Mouse (Mus musculus) megakaryocyte, embryonic 14.5 days (primary cell): ENCODE data around the gene Lgr6. TPM values are rescaled to one million over a fixed set of nuclear protein-coding genes. Genes with fewer than 3 reads are reported as not detected.

ENCODE experiments used
- H3K27me3 ChIP-seq: replicated peaks from 2 replicates; pipeline ENCODE3; 2012; ENCODE audit warnings: inconsistent platforms
- H3K36me3 ChIP-seq: replicated peaks from 2 replicates; pipeline ENCODE3; 2012; ENCODE audit warnings: low read length, inconsistent platforms, mixed read lengths
- H3K4me1 ChIP-seq: 2 replicates; pipeline ENCODE4 v1.6.1; 2012; ENCODE audit warnings: inconsistent platforms
- H3K4me3 ChIP-seq: replicated peaks from 2 replicates; pipeline ENCODE3; 2012; ENCODE audit warnings: moderate library complexity, mild to moderate bottlenecking, inconsistent platforms
- H3K9me3 ChIP-seq: 2 replicates; pipeline ENCODE4 v1.6.1; 2012; ENCODE audit warnings: inconsistent platforms
- FLI1 ChIP-seq: IDR thresholded peaks from 2 replicates; pipeline ENCODE4 v1.6.1; 2012; ENCODE audit warnings: low read length, inconsistent platforms, mixed read lengths
- GATA1 ChIP-seq: IDR thresholded peaks from 3 replicates; pipeline ENCODE4 v1.6.1; 2012; ENCODE audit warnings: mixed read lengths, low read length, inconsistent platforms, borderline replicate concordance
- polyA plus RNA-seq: library from polyadenylated mRNA; stranded (reverse); fragments of >175 nt; gene quantifications from 2 replicates; pipeline ENCODE4 v1.2.3, GENCODE M21; 2012; ENCODE audit warnings: low replicate concordance; ENCODE audit not compliant: insufficient read depth

Gene Lgr6
- polyA plus RNA-seq, 1 experiment = not detected

GRCm38 (mm10) chr1:135060174-135060573, 44.9 kb downstream of the Lgr6 start:
- Histone ChIP-seq H3K36me3 (no peaks in the 10 kb centered on the region), H3K27me3 (peaks cover 82% of the 10 kb centered on the region), H3K4me1 (no peaks in the 10 kb centered on the region), H3K9me3 (peaks cover 14% of the 10 kb centered on the region), H3K4me3 (no peak overlapping the region)
- TF ChIP-seq GATA1 = no peak
- no peak for TF ChIP-seq FLI1

- Histone ChIP-seq H3K9me3 (no peaks in the 10 kb centered on the region), H3K4me3 (no peak overlapping the region), H3K4me1 (no peaks in the 10 kb centered on the region), H3K27me3 (peaks cover 88% of the 10 kb centered on the region), H3K36me3 (no peaks in the 10 kb centered on the region)
- TF ChIP-seq FLI1 (no peak), GATA1 (no peak)
These were observed 48.2 kb downstream of the Lgr6 start for GRCm38 (mm10) chr1:135056901-135057300.

- H3K4me1 ChIP-seq = no peaks in the 10 kb centered on the region
- no peak for TF ChIP-seq GATA1
- no peak for TF ChIP-seq FLI1
- no peaks in the 10 kb centered on the region for H3K9me3 ChIP-seq
- H3K36me3 ChIP-seq = no peaks in the 10 kb centered on the region
- no peak overlapping the region for H3K4me3 ChIP-seq
- peaks cover 83% of the 10 kb centered on the region for H3K27me3 ChIP-seq
These were observed 51.0 kb downstream of the Lgr6 start for GRCm38 (mm10) chr1:135054121-135054520.

GRCm38 (mm10) chr1:135044439-135044838, 60.6 kb downstream of the Lgr6 start:
- peaks cover 3% of the 10 kb centered on the region; the same call in 1 of the 2 replicates for H3K4me1 ChIP-seq
- peaks cover 51% of the 10 kb centered on the region for H3K27me3 ChIP-seq
- H3K9me3 ChIP-seq = peaks cover 11% of the 10 kb centered on the region
- no peak overlapping the region for H3K4me3 ChIP-seq
- H3K36me3 ChIP-seq = no peaks in the 10 kb centered on the region
- TF ChIP-seq GATA1 = no peak
- no peak for TF ChIP-seq FLI1

- Histone ChIP-seq H3K4me1 (peaks cover 18% of the 10 kb centered on the region), H3K36me3 (no peaks in the 10 kb centered on the region), H3K27me3 (peaks cover 72% of the 10 kb centered on the region), H3K9me3 (no peaks in the 10 kb centered on the region), H3K4me3 (no peak overlapping the region)
- TF ChIP-seq GATA1 = no peak
- no peak for TF ChIP-seq FLI1
These were observed 68.8 kb downstream of the Lgr6 start for GRCm38 (mm10) chr1:135036297-135036696.

- H3K36me3 ChIP-seq = no peaks in the 10 kb centered on the region
- no peak for TF ChIP-seq GATA1
- TF ChIP-seq FLI1 = no peak
- peaks cover 9% of the 10 kb centered on the region for H3K9me3 ChIP-seq
- peaks cover 18% of the 10 kb centered on the region for H3K4me1 ChIP-seq
- H3K4me3 ChIP-seq = no peak overlapping the region
- peaks cover 56% of the 10 kb centered on the region for H3K27me3 ChIP-seq
These were observed 72.4 kb downstream of the Lgr6 start for GRCm38 (mm10) chr1:135032658-135033057.

GRCm38 (mm10) chr1:135030121-135030520, 75.0 kb downstream of the Lgr6 start:
- Histone ChIP-seq H3K36me3 (no peaks in the 10 kb centered on the region), H3K4me3 (no peak overlapping the region), H3K27me3 (peaks cover 59% of the 10 kb centered on the region), H3K4me1 (0 out of 2 replicates have a peak, but pooled peaks cover under 1% of the 10 kb centered on the region), H3K9me3 (peaks cover 19% of the 10 kb centered on the region)
- TF ChIP-seq FLI1 = no peak

- Histone ChIP-seq H3K36me3 (no peaks in the 10 kb centered on the region), H3K27me3 (peaks cover 66% of the 10 kb centered on the region), H3K9me3 (peaks cover 35% of the 10 kb centered on the region), H3K4me3 (no peak overlapping the region), H3K4me1 (peaks cover 10% of the 10 kb centered on the region; the same call in 1 of the 2 replicates)
- TF ChIP-seq FLI1 (no peak), GATA1 (no peak)
These were observed 78.8 kb downstream of the Lgr6 start for GRCm38 (mm10) chr1:135026275-135026674.

GRCm38 (mm10) chr1:135023583-135023982, 81.5 kb downstream of the Lgr6 start:
- TF ChIP-seq FLI1 = no peak
- TF ChIP-seq GATA1 = no peak
- Histone ChIP-seq H3K36me3 (no peaks in the 10 kb centered on the region), H3K27me3 (peaks cover 82% of the 10 kb centered on the region), H3K4me1 (peaks cover 19% of the 10 kb centered on the region), H3K9me3 (peaks cover 35% of the 10 kb centered on the region), H3K4me3 (no peak overlapping the region)

GRCm38 (mm10) chr1:135021936-135022335, 83.1 kb downstream of the Lgr6 start:
- H3K4me3 ChIP-seq = no peak overlapping the region
- peaks cover 18% of the 10 kb centered on the region for H3K9me3 ChIP-seq
- H3K36me3 ChIP-seq = no peaks in the 10 kb centered on the region
- TF ChIP-seq GATA1 (no peak), FLI1 (no peak)
- H3K27me3 ChIP-seq = peaks cover 84% of the 10 kb centered on the region
- H3K4me1 ChIP-seq = peaks cover 21% of the 10 kb centered on the region

- no peak for TF ChIP-seq GATA1
- TF ChIP-seq FLI1 = no peak
- Histone ChIP-seq H3K36me3 (no peaks in the 10 kb centered on the region), H3K27me3 (peaks cover 83% of the 10 kb centered on the region), H3K4me1 (peaks cover 26% of the 10 kb centered on the region), H3K9me3 (peaks cover 16% of the 10 kb centered on the region), H3K4me3 (no peak overlapping the region)
These were observed 84.1 kb downstream of the Lgr6 start for GRCm38 (mm10) chr1:135020970-135021369.
